Mouse (Mus musculus): ENCODE measurements at regions not wholly inside any gene's neighbourhood (a gene's known extent, or its start where the extent isn't known, plus 50 kb on each side); places are given as distances from the start of the nearest gene placed in this dataset.

DNA sequence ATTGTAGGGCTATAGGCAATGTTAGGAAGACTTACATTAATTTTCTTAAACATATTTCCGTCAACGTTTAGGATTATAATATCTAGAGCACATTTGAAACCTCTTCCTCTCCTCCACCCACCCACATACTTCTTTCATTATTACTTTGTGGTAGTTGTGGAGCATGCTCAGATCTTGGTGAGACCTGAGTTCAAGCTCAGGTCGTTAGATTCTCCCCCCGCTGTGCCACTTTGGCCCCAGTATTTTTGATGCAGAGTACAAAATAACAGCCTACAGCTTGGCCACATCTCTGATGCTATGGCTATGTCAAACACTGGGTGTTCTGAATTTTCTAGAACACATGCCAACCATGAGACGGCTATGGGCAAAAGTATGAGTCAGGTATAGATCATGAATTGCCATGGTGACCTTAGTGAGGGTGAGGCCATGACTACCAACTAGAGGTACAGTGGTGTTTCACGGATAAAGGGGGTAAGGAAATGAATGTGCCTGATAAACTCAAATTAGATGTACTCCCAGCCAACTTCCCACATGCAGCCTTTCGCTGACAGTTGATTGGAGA lies 68.5 kb upstream of the H2afz start:
- TF ChIP-seq POLR2A (IDR thresholded peaks at IDR 0.05; ENCODE audit: insufficient read depth, low read depth, low read length) (no peak), CTCF (IDR thresholded peaks at IDR 0.05; ENCODE audit: insufficient read depth, low read depth, low read length) (no peak)
